Mouse (Mus musculus): Measurements from ENCODE around the gene Rsu1.

The Rsu1 gene

DNA sequence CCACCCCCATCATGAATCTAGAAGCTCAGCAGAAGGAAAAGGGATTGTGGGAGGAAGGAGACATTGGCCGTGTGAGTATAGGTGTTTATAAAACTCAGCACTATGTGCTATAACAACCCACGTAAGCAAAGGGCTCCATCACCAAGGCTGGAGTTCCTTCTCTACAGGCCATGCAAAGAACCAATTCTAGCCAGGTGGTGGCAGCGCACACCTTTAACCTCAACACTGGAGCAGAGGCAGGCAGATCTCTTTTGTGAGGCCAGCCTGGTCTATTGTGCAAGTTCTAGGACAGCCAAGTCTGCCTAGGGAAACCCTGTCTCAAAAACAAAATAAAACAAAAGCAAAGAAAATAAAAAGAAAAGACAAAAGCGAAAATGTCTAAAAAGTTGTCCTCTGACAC, 231.4 kb downstream of the Rsu1 start:
- DNase-seq = no peak

DNA sequence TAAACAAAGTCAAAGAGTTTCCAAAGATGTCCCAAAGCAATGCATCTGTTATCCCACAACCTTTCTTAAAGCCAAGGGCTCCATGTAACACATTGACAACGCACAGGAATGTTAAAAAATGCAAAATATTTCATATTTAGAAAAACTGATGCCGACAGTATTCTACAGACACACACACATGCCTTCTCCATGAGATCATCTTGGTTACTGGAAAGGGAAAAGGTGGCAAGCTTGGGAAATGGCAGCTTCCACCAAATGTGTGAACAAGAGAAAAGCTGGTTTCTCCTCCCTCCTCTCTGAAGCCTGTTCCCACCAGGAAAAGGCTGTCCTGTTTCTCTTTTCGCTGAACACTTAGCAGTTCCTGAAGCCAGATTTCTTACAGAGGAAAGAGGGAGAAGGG, 232.4 kb downstream of the Rsu1 start:
- DNase-seq = no peak
